Mouse (Mus musculus): Measurements from ENCODE around the gene Dcaf1. TPM values are rescaled to one million over a fixed set of nuclear protein-coding genes. Genes with fewer than 3 reads are reported as not detected.

Dcaf1 gene
- polyA plus RNA-seq, 1 experiment from 2014 or later = 27.7 TPM

DNA sequence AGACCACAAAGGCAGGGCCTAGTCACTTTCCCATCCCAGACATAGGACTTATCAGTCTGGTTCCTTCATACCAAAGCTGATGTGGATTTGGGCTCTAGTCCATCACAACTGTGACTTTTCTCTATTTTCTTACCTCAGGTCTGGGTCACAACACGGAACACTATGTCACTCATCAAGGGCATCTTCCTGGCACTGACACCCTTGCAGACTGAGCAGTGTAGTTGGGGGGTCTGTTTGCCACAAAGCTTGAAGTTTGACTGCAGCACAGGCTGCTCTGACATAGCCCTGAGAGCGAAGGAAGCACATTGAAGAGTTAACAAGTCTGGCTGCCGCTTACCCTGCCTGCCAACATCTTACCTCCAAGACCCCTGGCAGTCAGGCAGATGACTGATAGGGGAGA, 61.4 kb downstream of the Dcaf1 start:
- H3K36me3 ChIP-seq = peaks cover 87% of the 10 kb centered on the region
- no peaks in the 10 kb centered on the region for H3K9me3 ChIP-seq
- H3K27ac ChIP-seq = no peak overlapping the region
- H3K4me3 ChIP-seq = peak overlapping the region; percentile 37
- H3K4me1 ChIP-seq (replicated peaks) = peaks cover 65% of the 10 kb centered on the region
- H3K27me3 ChIP-seq (ENCODE audit: insufficient read depth, poor library complexity, severe bottlenecking) = no peaks in the 10 kb centered on the region
- DNase-seq (ENCODE audit: low spot score) = no peak
- 90% methylated on average over 3 of the region's 3 CpGs for WGBS

DNA sequence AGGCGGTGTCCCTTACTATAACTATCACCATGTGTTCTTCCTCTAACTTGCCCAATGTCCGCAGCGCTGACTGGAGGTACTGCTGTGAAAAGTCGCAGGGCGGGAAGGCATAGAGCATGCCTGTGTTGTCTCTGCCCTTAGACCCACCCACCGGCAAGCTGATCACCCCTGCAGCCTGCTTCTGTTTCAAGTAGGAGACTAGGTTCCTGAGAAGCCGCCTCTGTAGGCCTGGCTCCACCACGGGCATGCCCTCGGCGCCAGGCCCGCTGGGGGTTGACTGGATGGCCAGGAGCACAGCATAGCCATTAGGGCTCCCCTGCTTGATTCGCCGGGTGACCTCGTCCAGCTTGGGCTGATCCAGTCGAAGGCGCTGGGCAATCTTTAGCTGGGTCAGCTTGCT, 62.6 kb downstream of the Dcaf1 start:
- Histone ChIP-seq H3K27me3 (ENCODE audit: insufficient read depth, poor library complexity, severe bottlenecking) (no peaks in the 10 kb centered on the region), H3K4me3 (peak overlapping the region; percentile 97), H3K9me3 (no peaks in the 10 kb centered on the region), H3K27ac (peak overlapping the region; percentile 99; the same call in 1 of the 2 replicates), H3K4me1 (replicated peaks) (peaks cover 77% of the 10 kb centered on the region), H3K36me3 (peaks cover 87% of the 10 kb centered on the region)
- DNase-seq (ENCODE audit: low spot score) = peak; percentile 47
- WGBS = 46% methylated on average over 16 of the region's 16 CpGs

DNA sequence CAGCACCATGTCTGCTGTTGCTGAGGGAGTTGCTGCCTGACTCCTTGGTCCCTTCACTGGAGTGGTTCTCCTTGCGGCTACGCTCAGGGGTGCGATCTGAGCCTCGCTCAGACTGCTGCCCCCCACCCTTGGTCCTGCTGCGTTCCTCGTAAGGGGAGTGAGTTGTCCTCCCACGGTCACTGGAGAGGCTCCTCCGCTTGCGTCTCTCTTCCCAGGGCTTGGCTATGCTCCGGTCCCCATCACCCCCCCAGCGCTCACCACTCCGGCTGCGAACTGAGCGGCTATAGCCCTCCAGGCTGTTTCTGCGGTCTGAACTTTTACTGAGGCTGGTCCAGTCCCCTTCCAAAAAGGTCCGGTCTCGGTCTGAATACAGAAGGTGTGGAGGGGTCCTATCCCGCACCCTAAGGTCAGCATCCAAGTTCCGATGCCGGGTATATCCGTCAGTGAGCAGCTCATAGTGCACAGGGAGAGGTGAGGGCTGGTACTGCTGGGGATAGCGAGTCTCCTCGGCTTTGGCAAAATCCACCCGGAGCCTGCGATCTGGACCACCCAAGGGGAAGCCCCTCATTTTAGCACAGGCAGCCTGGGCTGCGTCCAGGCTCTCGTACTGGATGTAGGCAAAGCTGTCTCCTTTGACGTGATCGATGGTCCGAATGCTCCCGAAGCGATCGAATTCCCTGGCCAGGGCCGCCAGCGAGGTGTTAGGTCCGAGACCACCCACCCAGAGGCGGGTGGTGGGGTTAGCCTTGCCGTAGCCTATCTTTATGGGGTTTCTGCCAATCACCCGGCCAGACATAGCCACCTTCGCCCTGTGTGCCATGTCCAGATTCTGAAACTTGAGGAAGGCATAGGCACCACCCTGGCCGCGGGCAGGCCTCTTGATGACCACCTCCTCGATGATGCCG, 63.6 kb downstream of the Dcaf1 start:
- no peaks in the 10 kb centered on the region for H3K27me3 ChIP-seq (ENCODE audit: insufficient read depth, poor library complexity, severe bottlenecking)
- peak; percentile 56 for DNase-seq (ENCODE audit: low spot score)
- 27% methylated on average over 44 of the region's 44 CpGs for WGBS
- peaks cover 87% of the 10 kb centered on the region for H3K36me3 ChIP-seq
- peak overlapping the region; percentile 97 for H3K4me3 ChIP-seq
- H3K9me3 ChIP-seq = no peaks in the 10 kb centered on the region
- H3K4me1 ChIP-seq (replicated peaks) = peaks cover 83% of the 10 kb centered on the region
- H3K27ac ChIP-seq = peak overlapping the region; percentile 99

DNA sequence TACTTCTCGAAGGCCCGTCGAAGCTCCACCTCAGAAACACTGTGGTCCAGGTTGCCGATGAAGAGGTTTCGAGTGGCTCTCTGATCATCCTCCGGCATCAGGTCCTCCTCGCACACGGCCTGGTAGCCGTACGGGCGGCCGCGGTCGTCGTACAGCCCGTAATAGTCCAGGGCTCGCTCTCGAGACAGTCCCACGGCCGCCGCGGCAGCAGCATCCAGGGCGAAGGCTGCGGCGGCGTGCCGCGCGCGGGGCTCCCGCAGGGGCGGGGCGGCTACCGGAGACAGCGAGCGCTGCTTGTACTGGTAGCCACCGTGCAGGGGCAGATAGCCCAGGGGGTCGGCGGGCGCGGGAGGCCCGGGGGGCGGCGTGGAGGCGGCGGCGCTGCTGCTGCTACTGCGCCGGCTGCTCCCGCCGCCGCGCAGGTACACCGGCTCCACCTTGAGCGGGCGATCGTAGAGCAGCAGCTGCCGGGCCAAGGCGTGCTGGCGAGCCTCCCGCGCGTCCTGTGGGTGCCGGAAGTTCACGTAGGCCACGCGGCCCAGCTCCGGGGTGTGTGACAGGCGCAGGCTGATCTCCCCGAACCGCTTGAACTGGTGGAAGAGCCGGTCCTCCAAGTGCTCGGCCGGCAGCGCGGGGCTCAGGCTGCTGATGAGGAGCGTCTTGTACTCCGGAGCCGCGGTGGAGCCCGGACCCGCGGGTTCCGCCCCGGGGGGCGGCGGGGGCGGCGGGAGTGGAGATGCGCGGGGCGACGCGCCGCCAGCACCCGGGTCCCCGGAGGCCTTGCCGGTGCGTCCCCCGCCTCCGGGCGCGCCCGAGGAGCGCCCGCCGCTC, 64.4 kb downstream of the Dcaf1 start:
- Histone ChIP-seq H3K27ac (peak overlapping the region; percentile 99), H3K9me3 (no peaks in the 10 kb centered on the region), H3K4me3 (peak overlapping the region; percentile 97), H3K27me3 (ENCODE audit: insufficient read depth, poor library complexity, severe bottlenecking) (no peaks in the 10 kb centered on the region), H3K36me3 (peaks cover 85% of the 10 kb centered on the region), H3K4me1 (replicated peaks) (peaks cover 90% of the 10 kb centered on the region)
- under 1% methylated on average over 106 of the region's 107 CpGs for WGBS
- DNase-seq (ENCODE audit: low spot score) = peak; percentile 59

DNA sequence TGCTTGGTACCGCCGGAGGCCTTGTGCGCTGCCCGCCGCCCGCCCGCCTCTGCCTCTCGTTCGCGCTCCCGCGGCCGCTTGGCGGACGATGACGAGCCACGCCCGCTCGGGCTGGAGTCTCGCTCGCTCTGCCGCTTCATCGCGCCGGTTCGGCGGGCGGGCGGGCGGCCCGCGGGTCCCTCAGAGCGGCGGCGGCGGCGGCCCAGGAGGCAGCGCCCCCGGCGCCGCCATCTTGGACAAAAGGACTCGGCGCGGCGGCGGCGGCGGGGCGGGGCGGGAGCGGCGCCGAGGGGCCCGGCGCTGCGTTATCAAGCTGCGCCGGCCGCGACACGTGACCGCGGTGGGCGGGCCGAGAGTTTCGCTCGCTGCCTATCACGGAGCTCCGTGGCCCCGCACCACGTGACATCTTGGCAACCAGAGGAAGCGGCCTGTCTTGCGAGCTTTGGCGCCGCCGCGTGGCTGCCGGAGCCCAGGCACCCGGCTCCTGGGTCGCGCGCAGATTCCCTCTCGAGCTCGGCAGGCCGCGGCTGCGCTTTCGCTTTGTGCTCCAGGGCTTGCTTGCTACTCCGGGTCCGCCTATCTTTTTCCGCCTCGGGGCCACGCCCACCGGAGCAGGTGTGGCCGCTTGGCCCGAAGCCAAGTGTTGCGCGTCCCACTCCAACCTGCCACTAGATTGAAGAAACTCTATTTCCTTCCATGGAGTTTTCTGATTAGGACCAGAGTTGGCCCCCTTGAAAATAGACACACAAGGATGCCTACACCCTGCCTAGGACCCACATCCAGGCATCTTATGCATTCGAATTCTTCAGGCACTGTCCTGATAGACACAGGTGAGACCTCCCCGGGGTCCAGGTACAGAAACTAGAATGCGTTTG, 65.4 kb downstream of the Dcaf1 start, which contains the start of gene Rbm15b:
Gene Rbm15b (minus strand): TSS at position 601 of the 875 bp plus-strand sequence.
- peak within 1 kb of the TSS; percentile 97 for H3K4me3 ChIP-seq
- no peaks in the 10 kb centered on the region for H3K27me3 ChIP-seq (ENCODE audit: insufficient read depth, poor library complexity, severe bottlenecking)
- peaks cover 75% of the 10 kb centered on the region for H3K36me3 ChIP-seq
- H3K27ac ChIP-seq = peak within 1 kb of the TSS; percentile 99
- peaks cover 83% of the 10 kb centered on the region for H3K4me1 ChIP-seq (replicated peaks)
- H3K9me3 ChIP-seq = no peaks in the 10 kb centered on the region
- DNase-seq (ENCODE audit: low spot score) = peak; percentile 99
- WGBS = 3% methylated on average over 101 of the region's 101 CpGs

DNA sequence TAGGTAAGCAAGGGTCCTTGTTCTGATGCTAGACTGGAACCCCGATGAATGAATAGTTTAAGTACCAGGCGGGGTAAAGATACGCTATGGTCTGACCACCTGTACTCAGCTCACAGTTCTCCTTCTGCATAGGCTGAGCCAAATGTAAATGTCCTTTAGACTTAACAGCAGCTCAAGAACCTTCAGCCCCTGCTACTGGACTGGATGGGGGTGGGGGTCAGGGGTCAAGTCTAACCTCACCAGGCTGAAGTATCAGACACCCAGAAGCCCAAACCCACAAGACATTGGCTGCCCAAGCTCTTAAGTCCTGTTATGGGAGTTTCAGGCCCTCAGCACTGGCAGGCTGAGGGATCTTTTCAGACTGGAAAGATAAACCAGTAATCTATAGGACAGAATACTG, 66.7 kb downstream of the Dcaf1 start:
- H3K9me3 ChIP-seq = no peaks in the 10 kb centered on the region
- DNase-seq (ENCODE audit: low spot score) = no peak
- WGBS = 96% methylated on average over 3 of the region's 3 CpGs
- peaks cover 78% of the 10 kb centered on the region for H3K4me1 ChIP-seq (replicated peaks)
- no peak overlapping the region for H3K27ac ChIP-seq
- no peaks in the 10 kb centered on the region for H3K27me3 ChIP-seq (ENCODE audit: insufficient read depth, poor library complexity, severe bottlenecking)
- no peak overlapping the region for H3K4me3 ChIP-seq
- H3K36me3 ChIP-seq = peaks cover 62% of the 10 kb centered on the region

DNA sequence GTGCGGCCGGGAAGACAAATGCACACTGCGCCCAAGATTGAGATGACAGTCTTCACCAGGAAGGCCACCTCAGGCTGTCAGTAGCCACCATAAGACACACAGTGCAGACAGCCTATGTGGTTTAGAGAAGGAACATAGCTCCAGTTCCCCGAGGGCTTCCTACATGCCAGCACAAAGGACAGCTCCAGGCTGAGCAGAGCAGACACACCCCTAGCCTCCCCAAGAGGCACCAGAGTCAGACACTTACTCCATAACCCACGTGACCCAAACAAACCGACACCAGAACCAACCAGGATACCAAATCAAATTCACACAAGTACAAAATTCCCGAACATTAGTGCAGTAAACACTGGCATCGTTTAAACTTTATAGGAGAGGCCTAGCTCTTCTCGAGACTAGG, 67.6 kb downstream of the Dcaf1 start:
- Histone ChIP-seq H3K4me1 (replicated peaks) (peaks cover 73% of the 10 kb centered on the region), H3K9me3 (no peaks in the 10 kb centered on the region), H3K27ac (no peak overlapping the region), H3K36me3 (peaks cover 53% of the 10 kb centered on the region), H3K4me3 (no peak overlapping the region), H3K27me3 (ENCODE audit: insufficient read depth, poor library complexity, severe bottlenecking) (no peaks in the 10 kb centered on the region)
- 90% methylated on average over 9 of the region's 9 CpGs for WGBS
- no peak for DNase-seq (ENCODE audit: low spot score)

DNA sequence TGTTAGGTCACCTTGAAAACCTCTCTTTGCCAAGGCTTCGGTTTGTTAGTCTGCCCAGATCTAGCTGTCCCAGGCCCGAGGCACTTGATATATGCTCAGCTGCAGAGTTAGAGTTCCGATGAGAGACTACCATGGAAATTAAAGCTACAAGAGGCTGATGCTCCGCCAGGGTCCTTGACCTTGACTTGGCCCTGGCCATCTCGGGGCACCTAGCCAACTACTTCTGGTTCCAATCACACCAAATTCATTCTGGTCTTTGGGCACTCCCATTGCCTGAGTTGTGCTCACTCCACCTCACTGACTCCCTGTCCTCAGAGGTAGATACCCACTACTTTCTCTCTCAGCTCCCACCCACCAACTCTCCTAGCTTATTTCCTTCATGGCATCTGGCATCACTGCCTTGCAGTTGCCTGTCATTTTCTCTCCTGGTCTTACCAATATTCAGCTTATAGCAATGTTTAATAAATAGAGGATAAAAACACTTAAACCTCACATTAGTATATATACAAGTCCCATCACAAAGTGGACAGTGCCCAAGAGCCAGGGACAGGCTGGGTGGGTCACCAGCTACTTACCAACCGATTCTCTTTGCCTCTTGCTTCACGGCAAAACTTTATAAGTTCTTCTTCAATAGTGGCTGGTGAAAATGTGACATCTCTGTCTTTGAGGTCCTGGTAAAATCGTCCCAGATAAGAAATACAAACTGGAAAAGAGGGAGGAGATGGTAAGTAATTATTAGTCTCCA, 69.0 kb downstream of the Dcaf1 start:
- Histone ChIP-seq H3K4me1 (replicated peaks) (peaks cover 59% of the 10 kb centered on the region), H3K4me3 (peak overlapping the region; percentile 97), H3K27me3 (ENCODE audit: insufficient read depth, poor library complexity, severe bottlenecking) (no peaks in the 10 kb centered on the region), H3K9me3 (no peaks in the 10 kb centered on the region), H3K36me3 (peaks cover 39% of the 10 kb centered on the region), H3K27ac (peak overlapping the region; percentile 97)
- WGBS = 74% methylated on average over 8 of the region's 8 CpGs
- DNase-seq (ENCODE audit: low spot score) = no peak

DNA sequence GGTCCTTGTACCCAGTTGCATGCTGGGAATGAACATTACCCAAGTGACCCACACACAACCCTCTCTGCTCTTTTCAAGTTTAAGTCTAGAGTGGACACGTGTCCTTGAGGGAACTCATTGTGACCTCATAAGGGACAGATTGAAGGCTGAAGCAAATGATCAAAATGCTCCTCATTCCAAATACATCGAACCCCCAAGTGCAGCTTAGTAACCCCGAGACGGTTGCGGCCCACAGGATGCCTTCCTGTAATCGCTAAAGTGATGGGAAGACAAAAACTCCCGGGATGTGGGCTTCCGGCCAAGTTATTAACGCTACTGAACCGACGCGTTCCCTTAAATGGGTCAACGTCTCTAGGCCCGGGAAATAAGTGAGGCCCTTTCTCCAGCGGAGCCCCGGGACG, 69.7 kb downstream of the Dcaf1 start:
- WGBS = 2% methylated on average over 17 of the region's 17 CpGs

DNA sequence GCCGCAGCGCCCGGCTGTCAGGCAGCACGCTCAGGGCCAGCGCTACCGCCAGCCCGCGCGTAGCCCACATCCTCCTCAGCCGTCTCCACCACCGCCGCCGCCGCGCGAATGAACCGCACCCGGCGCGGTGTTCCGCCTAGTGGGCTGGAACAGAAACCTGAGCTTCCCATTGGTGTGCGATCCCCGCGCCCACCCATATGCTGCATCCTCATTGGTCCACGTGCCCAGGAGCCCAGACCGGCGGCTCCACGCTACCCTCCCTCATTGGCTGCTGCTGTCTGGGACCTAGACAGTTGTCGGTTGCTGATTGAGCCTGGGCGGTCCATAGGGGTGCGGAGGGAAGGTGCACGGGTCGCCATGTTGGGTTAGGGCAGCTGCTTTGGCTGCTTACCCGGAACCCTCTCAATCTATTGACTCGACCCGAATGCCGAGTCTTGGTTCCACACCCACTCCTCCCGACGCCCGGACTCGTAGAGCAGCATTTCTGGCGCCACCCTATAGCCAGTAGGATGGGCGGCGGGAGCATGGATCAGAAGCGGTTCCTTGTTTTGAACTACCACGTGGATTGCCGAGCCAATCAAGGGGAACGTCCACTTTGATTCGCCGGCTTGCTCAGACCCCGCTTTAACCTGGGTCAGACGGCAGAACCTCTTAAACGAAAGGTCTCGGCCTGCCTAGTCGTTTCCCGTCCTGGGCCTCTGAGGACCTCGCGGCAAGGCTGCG, 70.3 kb downstream of the Dcaf1 start, which contains the start of gene Manf:
Gene Manf (minus strand): TSS at position 151 of the 723 bp plus-strand sequence.
- under 1% methylated on average over 59 of the region's 59 CpGs for WGBS

More for the DNA sequence above, 69.7 kb downstream of the Dcaf1 start:
- H3K4me1 ChIP-seq (replicated peaks) = peaks cover 54% of the 10 kb centered on the region
- peak overlapping the region; percentile 97 for H3K27ac ChIP-seq
- peaks cover 36% of the 10 kb centered on the region for H3K36me3 ChIP-seq
- H3K9me3 ChIP-seq = no peaks in the 10 kb centered on the region
- peak overlapping the region; percentile 97 for H3K4me3 ChIP-seq
- no peaks in the 10 kb centered on the region for H3K27me3 ChIP-seq (ENCODE audit: insufficient read depth, poor library complexity, severe bottlenecking)
- no peak for DNase-seq (ENCODE audit: low spot score)

DNA sequence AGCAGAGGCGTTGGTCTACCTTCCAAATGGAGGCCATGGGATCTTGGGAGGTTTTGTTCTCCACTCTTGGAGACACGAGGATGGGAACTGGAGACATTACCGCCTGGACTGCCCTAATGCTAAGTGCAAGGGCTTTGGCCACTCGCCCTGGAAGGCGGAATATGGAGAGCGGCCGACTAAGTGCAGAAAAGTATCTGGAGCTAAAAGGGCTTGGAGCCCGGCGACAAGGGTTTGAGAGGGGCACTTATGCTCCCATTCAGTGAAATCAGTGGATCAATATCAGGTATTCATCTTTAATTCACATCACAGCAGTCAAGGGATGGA, 70.8 kb downstream of the Dcaf1 start:
- Histone ChIP-seq H3K36me3 (peaks cover 36% of the 10 kb centered on the region), H3K9me3 (no peaks in the 10 kb centered on the region), H3K27ac (peak overlapping the region; percentile 97), H3K27me3 (ENCODE audit: insufficient read depth, poor library complexity, severe bottlenecking) (no peaks in the 10 kb centered on the region), H3K4me1 (replicated peaks) (peaks cover 49% of the 10 kb centered on the region), H3K4me3 (peak overlapping the region; percentile 97)
- DNase-seq (ENCODE audit: low spot score) = no peak
- WGBS = under 1% methylated on average over 9 of the region's 9 CpGs

More for the DNA sequence above, 70.3 kb downstream of the Dcaf1 start, which contains the start of gene Manf:
- Histone ChIP-seq H3K27me3 (ENCODE audit: insufficient read depth, poor library complexity, severe bottlenecking) (no peaks in the 10 kb centered on the region), H3K9me3 (no peaks in the 10 kb centered on the region), H3K36me3 (peaks cover 38% of the 10 kb centered on the region), H3K27ac (peak within 1 kb of the TSS; percentile 97), H3K4me1 (replicated peaks) (peaks cover 54% of the 10 kb centered on the region), H3K4me3 (peak within 1 kb of the TSS; percentile 97)
- DNase-seq (ENCODE audit: low spot score) = peak; percentile 98
